In the genomic region with DNA sequence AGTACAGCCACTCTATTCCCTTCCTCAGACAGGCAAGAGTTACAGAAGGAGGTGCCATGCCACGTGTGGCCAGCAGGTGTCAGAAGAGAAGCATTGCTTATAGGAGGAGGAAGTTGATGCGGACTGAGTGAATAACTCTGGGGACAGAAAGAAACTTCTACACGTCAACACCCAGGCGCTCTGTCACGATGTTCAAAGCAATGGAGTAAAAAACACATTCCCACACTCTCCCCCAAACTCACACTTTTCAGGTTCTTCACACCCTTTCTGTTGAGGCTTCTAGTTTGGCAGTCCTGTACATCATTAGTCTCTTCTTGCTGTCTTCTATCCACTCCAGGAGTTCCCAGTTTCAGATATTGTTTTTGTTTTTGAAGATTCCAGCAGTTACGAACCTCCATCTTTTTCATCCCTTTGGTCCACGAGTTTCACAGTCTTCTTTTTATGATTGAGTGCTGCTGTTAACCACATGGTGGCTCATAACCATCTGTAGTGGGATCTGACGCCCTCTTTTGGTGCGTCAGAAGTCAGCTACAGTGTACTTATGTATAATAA, we compare ENCODE assay signal across 8 mouse cellular contexts. TPM values are rescaled to one million over a fixed set of nuclear protein-coding genes. Genes with fewer than 3 reads are reported as not detected.
A peak's percentile ranks its signal among the peaks of the same experiment; 100 is the strongest.
DNase-seq lines count a peak whose midpoint lies in the region; ATAC-seq and TF ChIP-seq lines count a peak whose summit lies in the region.

No protein-coding gene starts in this region.

- no peak overlapping the region; the same call in 1 of the 2 replicates for H3K9ac ChIP-seq in heart, embryonic 11.5 days (ENCODE audit: low read depth, low read length)
- H3K9ac ChIP-seq in kidney, embryonic 15.5 days: peak overlapping the region; percentile 14; the same call in 1 of the 2 replicates
- H3K9ac ChIP-seq in liver, adult 2 months (ENCODE audit: low read depth, low read length): no peak overlapping the region

- H3ac ChIP-seq in myocyte (ENCODE audit: control insufficient read depth, insufficient read length): no peak overlapping the region

- no peak; the same call in 1 of the 2 replicates for ATAC-seq in heart, embryonic 11.5 days (replicated peaks; ENCODE audit: insufficient number of reproducible peaks, low FRiP score, low TSS enrichment)
- peak; percentile 77 for ATAC-seq in kidney, embryonic 15.5 days (replicated peaks; ENCODE audit: low FRiP score)

- 15% methylated on average over 9 of the region's 9 CpGs for WGBS in heart, embryonic 11.5 days (ENCODE audit: insufficient replicate concordance)
- 11% methylated on average over 9 of the region's 9 CpGs for WGBS in kidney, embryonic 15.5 days
- WGBS in liver, adult 2 months: 20% methylated on average over 9 of the region's 9 CpGs

- no peaks in the 10 kb centered on the region for H3K9me3 ChIP-seq in heart, embryonic 11.5 days (replicated peaks; ENCODE audit: control insufficient read depth, low read length)
- H3K9me3 ChIP-seq in kidney, embryonic 15.5 days (replicated peaks): no peaks in the 10 kb centered on the region

- H3K27ac ChIP-seq in embryonic fibroblast, embryonic 13.5 days (ENCODE audit: insufficient read depth, low read length): peak overlapping the region; percentile 56
- H3K27ac ChIP-seq in heart, embryonic 11.5 days (ENCODE audit: low read depth, low read length): no peak overlapping the region
- no peak overlapping the region for H3K27ac ChIP-seq in kidney, embryonic 15.5 days
- H3K27ac ChIP-seq in liver, adult 2 months (replicated peaks; ENCODE audit: insufficient read depth, low read depth, low read length): no peak overlapping the region

- peak; percentile 98 for TF ChIP-seq CTCF in embryonic fibroblast, embryonic 13.5 days (IDR thresholded peaks at IDR 0.05; ENCODE audit: borderline replicate concordance, insufficient read depth, low read length)
- TF ChIP-seq CTCF in liver, adult 2 months (IDR thresholded peaks at IDR 0.05; ENCODE audit: low read depth, low read length): peak; percentile 81

- no peaks in the 10 kb centered on the region for H3K4me1 ChIP-seq in embryonic fibroblast, embryonic 13.5 days (ENCODE audit: control insufficient read depth, insufficient read depth, low read length)
- no peaks in the 10 kb centered on the region for H3K4me1 ChIP-seq in heart, embryonic 11.5 days (ENCODE audit: control insufficient read depth, insufficient read depth, low read length)
- H3K4me1 ChIP-seq in kidney, embryonic 15.5 days: peaks cover 5% of the 10 kb centered on the region
- H3K4me1 ChIP-seq in liver, adult 2 months (ENCODE audit: control insufficient read depth, insufficient read depth, low read length): no peaks in the 10 kb centered on the region

- peak overlapping the region; percentile 62 for H3K4me2 ChIP-seq in heart, embryonic 11.5 days
- H3K4me2 ChIP-seq in kidney, embryonic 15.5 days: peak overlapping the region; percentile 52
- H3K4me2 ChIP-seq in myocyte (ENCODE audit: low read depth): peak overlapping the region; percentile 99

- H3K79me2 ChIP-seq in liver, adult 2 months (ENCODE audit: control insufficient read depth, insufficient read depth, low read length): no peaks in the 10 kb centered on the region
- no peaks in the 10 kb centered on the region for H3K79me2 ChIP-seq in myocyte (ENCODE audit: control insufficient read depth, insufficient read depth)

- H3K4me3 ChIP-seq in embryonic fibroblast, embryonic 13.5 days (ENCODE audit: insufficient read depth, low read length): peak overlapping the region; percentile 22; the same call in 1 of the 2 replicates
- no peak overlapping the region for H3K4me3 ChIP-seq in heart, embryonic 11.5 days (ENCODE audit: low read depth, low read length)
- H3K4me3 ChIP-seq in kidney, embryonic 15.5 days (replicated peaks): peak overlapping the region; percentile 25
- H3K4me3 ChIP-seq in liver, adult 2 months (ENCODE audit: insufficient read depth, low read depth, low read length): no peak overlapping the region; the same call in 1 of the 2 replicates
- peak overlapping the region; percentile 1 for H3K4me3 ChIP-seq in myocyte

- DNase-seq in CD4-positive, CD25-positive, alpha-beta regulatory T cell, adult 2 months (ENCODE audit: low read depth, low spot score): peak; percentile 87
- peak; percentile 91 for DNase-seq in brain, adult 2 months (ENCODE audit: low read depth, low spot score)
- peak; percentile 62 for DNase-seq in liver, adult 2 months (ENCODE audit: extremely low read depth, low read depth, low spot score)
- DNase-seq in spleen, postnatal 4 days (ENCODE audit: low spot score in 2 of 2): peak; percentile 75 to 89

- peak; percentile 41 for TF ChIP-seq POLR2A in embryonic fibroblast, embryonic 13.5 days (IDR thresholded peaks at IDR 0.05; ENCODE audit: low read depth, low read length)
- no peak for TF ChIP-seq POLR2A in liver, adult 2 months (IDR thresholded peaks at IDR 0.05; ENCODE audit: extremely low read depth, insufficient read depth, low read length)
- no peak for TF ChIP-seq POLR2A in myocyte (IDR thresholded peaks at IDR 0.05; ENCODE audit: insufficient read length, low read depth)

- H3K27me3 ChIP-seq in heart, embryonic 11.5 days (ENCODE audit: control insufficient read depth, insufficient read depth, low read length): no peaks in the 10 kb centered on the region
- H3K27me3 ChIP-seq in kidney, embryonic 15.5 days: no peaks in the 10 kb centered on the region
- no peaks in the 10 kb centered on the region for H3K27me3 ChIP-seq in liver, adult 2 months (ENCODE audit: control insufficient read depth, insufficient read depth, low read length)
- peaks cover 18% of the 10 kb centered on the region for H3K27me3 ChIP-seq in myocyte (ENCODE audit: control insufficient read depth, insufficient read depth, insufficient read length)

- H3K36me3 ChIP-seq in heart, embryonic 11.5 days (ENCODE audit: control insufficient read depth, insufficient read depth, low read length): no peaks in the 10 kb centered on the region
- H3K36me3 ChIP-seq in kidney, embryonic 15.5 days: no peaks in the 10 kb centered on the region
- no peaks in the 10 kb centered on the region for H3K36me3 ChIP-seq in liver, adult 2 months (ENCODE audit: control insufficient read depth, insufficient read depth, low read length)
- H3K36me3 ChIP-seq in myocyte (ENCODE audit: control insufficient read depth, insufficient read depth): no peaks in the 10 kb centered on the region

TF ChIP-seq in myocyte, 11 proteins besides CTCF, POLR2A, EP300 and RAD21:
- no peak for TF ChIP-seq POLR2AphosphoS2 (IDR thresholded peaks at IDR 0.05; ENCODE audit: insufficient read length, low read depth)
- TF ChIP-seq MAX (IDR thresholded peaks at IDR 0.05; ENCODE audit: low read depth): peak; percentile 21

RNA-seq across cellular contexts. Expression of gene Spon2, which starts 14.5 kb away (rescaled TPM):
- 4.7 and 6.4 TPM in 2 replicates for polyA plus RNA-seq in embryonic fibroblast, embryonic 13.5 days (2011; ENCODE audit: insufficient read length, low read depth, missing spikeins)
- 43.9 and 51.6 TPM in 2 replicates for polyA plus RNA-seq in heart, embryonic 11.5 days (2014; fragmentation: Nextera tagmentation; extraction: Ambion mirVana)
- polyA plus RNA-seq in kidney, embryonic 15.5 days (2015; fragmentation: Nextera tagmentation; extraction: Ambion mirVana): 6.0 and 13.2 TPM in 2 replicates
- total RNA-seq in liver, adult 2 months (2014; rRNA removed): 1.2 and 2.4 TPM in 2 replicates
- 5.3 and 11.1 TPM in 2 replicates for polyA plus RNA-seq in liver, adult 2 months (2012; rRNA removed)
- 5.5 TPM for polyA plus RNA-seq in myocyte (2012; fragmentation: generic; extraction: Trizol)

Comparison
In these comparisons a context has a peak if more than half of its experiments do, and no peak if none do; other contexts are left out.
1. H3K4me3 ChIP-seq: peak in embryonic fibroblast, embryonic 13.5 days (single experiment), kidney, embryonic 15.5 days (single experiment) and myocyte (single experiment); none in heart, embryonic 11.5 days (single experiment) and liver, adult 2 months (single experiment).
2. Peak in every context shown above with its lines, with median percentiles within 50 percentile points of each other: DNase-seq and H3K4me2 ChIP-seq.